In the genomic region with DNA sequence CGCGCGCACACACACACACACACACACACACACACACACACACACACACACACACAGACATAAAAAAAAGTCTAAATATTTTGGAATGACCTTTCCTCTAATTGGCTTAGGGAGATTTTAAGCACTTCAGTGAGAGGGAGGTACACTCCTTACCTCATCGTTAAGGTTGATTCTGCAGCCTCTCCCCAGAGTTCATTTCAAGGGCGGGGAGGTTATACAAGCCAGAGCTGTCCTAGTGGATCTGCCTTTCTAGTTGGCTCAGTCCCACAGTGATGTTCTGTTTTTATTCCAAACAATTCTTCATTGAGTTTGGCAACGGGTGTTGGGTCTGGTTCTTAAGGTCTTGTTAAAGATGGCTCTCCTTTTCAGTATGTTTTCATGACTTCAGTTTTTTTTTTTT, we compare ENCODE assay signal across 28 mouse cellular contexts.
DNase-seq lines count a peak whose midpoint lies in the region; ATAC-seq and TF ChIP-seq lines count a peak whose summit lies in the region.
"Had no signal": no experiment of that assay in that cellular context is flagged by ENCODE, and none has a peak within 500 bp of the region (broad histone marks: within the 10 kb centered on the region; RNA-seq: fewer than 3 reads in every experiment).

No protein-coding gene starts in this region.

- H3K4me3 ChIP-seq in heart, embryonic 13.5 days = no peak overlapping the region
- H3K4me3 ChIP-seq in heart, embryonic 12.5 days = no peak overlapping the region
- H3K4me3 ChIP-seq in heart, postnatal 0 days (ENCODE audit: low read depth, low read length) = no peak overlapping the region
- no peak overlapping the region for H3K4me3 ChIP-seq in forebrain, embryonic 11.5 days (ENCODE audit: low read depth, low read length)
- H3K4me3 ChIP-seq: embryonic facial prominence, embryonic 15.5 days; forebrain, embryonic 13.5 days; hindbrain, embryonic 10.5 days; hindbrain, embryonic 15.5 days; limb, embryonic 12.5 days; liver, embryonic 15.5 days; midbrain, embryonic 13.5 days; neural tube, embryonic 13.5 days; stomach, embryonic 15.5 days had no signal

- no peaks in the 10 kb centered on the region for H3K27me3 ChIP-seq in heart, embryonic 13.5 days (replicated peaks)
- H3K27me3 ChIP-seq in heart, embryonic 12.5 days (replicated peaks) = no peaks in the 10 kb centered on the region
- no peaks in the 10 kb centered on the region for H3K27me3 ChIP-seq in heart, postnatal 0 days (ENCODE audit: control insufficient read depth, insufficient read depth, low read length)
- no peaks in the 10 kb centered on the region for H3K27me3 ChIP-seq in forebrain, embryonic 11.5 days (ENCODE audit: control insufficient read depth, insufficient read depth, low read length)
- H3K27me3 ChIP-seq: embryonic facial prominence, embryonic 15.5 days; forebrain, embryonic 13.5 days; hindbrain, embryonic 15.5 days; limb, embryonic 12.5 days; midbrain, embryonic 13.5 days; neural tube, embryonic 13.5 days; stomach, embryonic 15.5 days had no signal

- intact Hi-C loops in heart, postnatal 36 days (cut with DNase I) = no loop called here

- H3K9ac ChIP-seq in heart, embryonic 13.5 days = no peak overlapping the region
- no peak overlapping the region for H3K9ac ChIP-seq in heart, embryonic 12.5 days
- H3K9ac ChIP-seq in heart, postnatal 0 days (replicated peaks; ENCODE audit: low read depth, low read length) = no peak overlapping the region
- H3K9ac ChIP-seq in forebrain, embryonic 11.5 days (ENCODE audit: low read length) = no peak overlapping the region
- H3K9ac ChIP-seq: embryonic facial prominence, embryonic 15.5 days; forebrain, embryonic 13.5 days; hindbrain, embryonic 15.5 days; limb, embryonic 12.5 days; liver, embryonic 15.5 days; lung, embryonic 14.5 days; midbrain, embryonic 13.5 days; neural tube, embryonic 13.5 days; stomach, embryonic 15.5 days had no signal

- no peaks in the 10 kb centered on the region for H3K36me3 ChIP-seq in heart, embryonic 13.5 days
- H3K36me3 ChIP-seq in heart, embryonic 12.5 days = no peaks in the 10 kb centered on the region
- no peaks in the 10 kb centered on the region for H3K36me3 ChIP-seq in heart, postnatal 0 days (replicated peaks; ENCODE audit: control insufficient read depth, insufficient read depth, low read length)
- H3K36me3 ChIP-seq in forebrain, embryonic 11.5 days (ENCODE audit: control insufficient read depth, insufficient read depth, low read length) = no peaks in the 10 kb centered on the region
- H3K36me3 ChIP-seq: embryonic facial prominence, embryonic 15.5 days; hindbrain, embryonic 10.5 days; hindbrain, embryonic 15.5 days; limb, embryonic 12.5 days; liver, embryonic 15.5 days; midbrain, embryonic 13.5 days; neural tube, embryonic 13.5 days; stomach, embryonic 15.5 days had no signal

- TF ChIP-seq CTCF in heart, postnatal 0 days (IDR thresholded peaks at IDR 0.05; ENCODE audit: low read depth) = no peak

- no peak for TF ChIP-seq EP300 in heart, postnatal 0 days (IDR thresholded peaks at IDR 0.05; ENCODE audit: low read depth)

- no peak overlapping the region for H3K4me2 ChIP-seq in heart, embryonic 13.5 days
- H3K4me2 ChIP-seq in heart, embryonic 12.5 days = no peak overlapping the region
- no peak overlapping the region for H3K4me2 ChIP-seq in heart, postnatal 0 days (ENCODE audit: low read depth, low read length)
- no peak overlapping the region for H3K4me2 ChIP-seq in forebrain, embryonic 11.5 days (ENCODE audit: low read depth, low read length, severe bottlenecking)
- H3K4me2 ChIP-seq: embryonic facial prominence, embryonic 15.5 days; forebrain, embryonic 13.5 days; hindbrain, embryonic 15.5 days; limb, embryonic 12.5 days; liver, embryonic 15.5 days; lung, embryonic 14.5 days; midbrain, embryonic 13.5 days; neural tube, embryonic 13.5 days; stomach, embryonic 15.5 days had no signal

- 75% methylated on average over 6 of the region's 6 CpGs for WGBS in heart, embryonic 13.5 days
- 81% methylated on average over 6 of the region's 6 CpGs for WGBS in heart, embryonic 12.5 days
- WGBS in heart, postnatal 0 days = 71% methylated on average over 6 of the region's 6 CpGs
- 84% methylated on average over 6 of the region's 6 CpGs for WGBS in forebrain, embryonic 11.5 days

- no peak for ATAC-seq in heart, embryonic 13.5 days (ENCODE audit: extremely low read depth, insufficient number of reproducible peaks, low FRiP score, low TSS enrichment)
- ATAC-seq in heart, embryonic 12.5 days (ENCODE audit: insufficient number of reproducible peaks, low FRiP score) = no peak
- ATAC-seq in heart, postnatal 0 days (ENCODE audit: insufficient read depth, low read depth) = peak; percentile 67; the same call in 1 of the 2 replicates
- ATAC-seq in forebrain, embryonic 11.5 days (replicated peaks; ENCODE audit: low FRiP score) = no peak
- ATAC-seq: forebrain, embryonic 13.5 days; inflammation-experienced regulatory T-cells, adult 6 months; midbrain, embryonic 13.5 days had no signal

- DNase-seq in heart, adult 11 months = peak; percentile 96
- DNase-seq in heart, postnatal 36 days = no peak
- peak; percentile 63 for DNase-seq in heart, postnatal 0 days (ENCODE audit: low spot score)
- peak; percentile 51 for DNase-seq in skeletal muscle tissue, adult 2 months (ENCODE audit: low read depth, low spot score)
- DNase-seq in kidney, postnatal 25 days = no peak
- no peak for DNase-seq in forebrain, embryonic 11.5 days (ENCODE audit: low spot score)
- DNase-seq: adrenal gland, postnatal 14 days; cerebellum, adult 11 months; cerebellum, adult 9-10 months; gastrocnemius, postnatal 14 days; kidney, postnatal 14 days; lung, embryonic 14.5 days; right cerebral cortex, postnatal 4 days; thymus, adult 18-20 months; thymus, postnatal 25 days had no signal

- no peaks in the 10 kb centered on the region for H3K9me3 ChIP-seq in heart, embryonic 13.5 days
- H3K9me3 ChIP-seq in heart, embryonic 12.5 days (replicated peaks) = no peaks in the 10 kb centered on the region
- no peaks in the 10 kb centered on the region for H3K9me3 ChIP-seq in heart, postnatal 0 days (replicated peaks; ENCODE audit: control insufficient read depth, low read length)
- no peaks in the 10 kb centered on the region for H3K9me3 ChIP-seq in forebrain, embryonic 11.5 days (ENCODE audit: control insufficient read depth, low read length)
- H3K9me3 ChIP-seq: embryonic facial prominence, embryonic 15.5 days; forebrain, embryonic 13.5 days; hindbrain, embryonic 10.5 days; hindbrain, embryonic 15.5 days; limb, embryonic 12.5 days; liver, embryonic 15.5 days; midbrain, embryonic 13.5 days; neural tube, embryonic 13.5 days; stomach, embryonic 15.5 days had no signal

- H3K27ac ChIP-seq in heart, embryonic 13.5 days (replicated peaks) = 0 out of 2 replicates have a peak overlapping the region, but pooled peaks have one; percentile 2
- no peak overlapping the region for H3K27ac ChIP-seq in heart, embryonic 12.5 days (ENCODE audit: poor library complexity, severe bottlenecking)
- 0 out of 2 replicates have a peak overlapping the region, but pooled peaks have one; percentile 9 for H3K27ac ChIP-seq in heart, postnatal 0 days (ENCODE audit: low read depth)
- H3K27ac ChIP-seq in forebrain, embryonic 11.5 days (ENCODE audit: low read depth, low read length) = no peak overlapping the region
- H3K27ac ChIP-seq: embryonic facial prominence, embryonic 15.5 days; forebrain, embryonic 13.5 days; hindbrain, embryonic 10.5 days; hindbrain, embryonic 15.5 days; limb, embryonic 12.5 days; liver, embryonic 15.5 days; macrophage; midbrain, embryonic 13.5 days; neural tube, embryonic 13.5 days; stomach, embryonic 15.5 days had no signal

- H3K4me1 ChIP-seq in heart, embryonic 13.5 days = peaks cover 38% of the 10 kb centered on the region
- peaks cover 18% of the 10 kb centered on the region for H3K4me1 ChIP-seq in heart, embryonic 12.5 days (replicated peaks)
- peaks cover 30% of the 10 kb centered on the region; the same call in 1 of the 2 replicates for H3K4me1 ChIP-seq in heart, postnatal 0 days (ENCODE audit: control insufficient read depth, insufficient read depth)
- H3K4me1 ChIP-seq in forebrain, embryonic 11.5 days (replicated peaks; ENCODE audit: control insufficient read depth, insufficient read depth, low read length) = no peaks in the 10 kb centered on the region
- H3K4me1 ChIP-seq: embryonic facial prominence, embryonic 15.5 days; forebrain, embryonic 13.5 days; hindbrain, embryonic 10.5 days; hindbrain, embryonic 15.5 days; limb, embryonic 12.5 days; midbrain, embryonic 13.5 days; neural tube, embryonic 13.5 days; stomach, embryonic 15.5 days had no signal

Comparison
In these comparisons a context has a peak if more than half of its experiments do, and no peak if none do; other contexts are left out.
1. DNase-seq: peak in heart, adult 11 months (single experiment), heart, postnatal 0 days (single experiment) and skeletal muscle tissue, adult 2 months (single experiment); none in heart, postnatal 36 days (0 of 2), kidney, postnatal 25 days (0 of 2) and forebrain, embryonic 11.5 days (single experiment).
2. H3K27ac ChIP-seq: peak in heart, embryonic 13.5 days (single experiment) and heart, postnatal 0 days (single experiment); none in heart, embryonic 12.5 days (single experiment) and forebrain, embryonic 11.5 days (single experiment).